In the genomic region with DNA sequence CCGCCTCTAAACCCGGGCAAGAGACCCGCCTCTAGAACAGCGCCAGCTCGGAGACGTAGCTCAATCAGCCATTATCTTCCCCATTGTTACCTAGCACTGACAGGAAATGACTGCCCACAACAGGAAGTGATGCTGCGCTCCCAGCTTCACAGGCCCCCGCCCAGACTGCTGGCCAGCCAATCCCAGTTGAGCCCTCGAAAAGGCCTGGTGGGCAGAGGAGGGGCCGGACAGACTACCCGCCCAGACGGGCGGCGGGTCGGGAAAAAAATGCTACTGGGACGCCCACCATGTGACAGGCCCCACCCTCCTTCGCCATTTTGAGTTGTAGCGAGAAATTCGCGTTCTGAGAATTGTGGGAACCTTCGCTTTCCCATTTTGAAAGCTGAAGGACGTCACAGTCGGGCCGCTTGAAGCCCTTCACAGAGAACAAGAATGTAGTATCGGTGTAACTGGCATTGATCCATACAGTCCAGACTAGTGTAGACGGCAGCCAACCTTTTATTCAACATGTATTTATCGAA, we compare ENCODE assay signal across 1 mouse cellular context.
TF ChIP-seq lines count a peak whose summit lies in the region.

A gene (minus strand): TSS at position 116 of the 521 bp plus-strand sequence.

TF ChIP-seq in myocyte, 11 proteins besides CTCF, POLR2A, EP300 and RAD21 (continued from another document):
- TF ChIP-seq MYOD1 (IDR thresholded peaks at IDR 0.05; ENCODE audit: control insufficient read depth in 1 of 3, insufficient read length in 2 of 3, low read depth in 2 of 3) = no peak
